Mouse (Mus musculus) stomach, postnatal 0 days (tissue): Measurements from ENCODE around the gene Dmd.

ENCODE experiments used
- CTCF ChIP-seq: IDR thresholded peaks from 2 replicates; pipeline ENCODE4 v1.5.1; 2016; ENCODE audit warnings: antibody characterized with exemption, low read depth, mild to moderate bottlenecking, moderate library complexity
- EP300 ChIP-seq: optimal IDR thresholded peaks from 2 replicates; pipeline ENCODE3; 2016; ENCODE audit warnings: antibody characterized with exemption

- TF ChIP-seq CTCF, result no peak
- TF ChIP-seq EP300, result no peak
Measured at GRCm38 (mm10) chrX:85073602-85074001, 2124.9 kb downstream of the Dmd start.
